Mouse (Mus musculus) MEL (cell line): Measurements from ENCODE around the gene Rab31.

Source experiments
- EP300 ChIP-seq, 2 experiments: IDR thresholded peaks; 2 replicates each; pipeline ENCODE4 v1.6.1; 2011; ENCODE audit warnings: improper control_type of control experiment in 2 of 2, low read length in 2 of 2, low read depth in 1 of 2, mild to moderate bottlenecking in 1 of 2
- MEF2A ChIP-seq: IDR thresholded peaks from 2 replicates; pipeline ENCODE4 v1.6.1; 2014; ENCODE audit warnings: low read depth, mild to moderate bottlenecking, inconsistent platforms, low read length, improper control_type of control experiment; ENCODE audit not compliant: poor library complexity, insufficient replicate concordance, severe bottlenecking; ENCODE audit errors: extremely low read depth

GRCm38 (mm10) chr17:65657958-65658357 is 114.6 kb downstream of the Rab31 start:
- TF ChIP-seq MEF2A (no peak), EP300 (IDR thresholded peaks at IDR 0.05; ENCODE audit: low read depth in 1 of 2, low read length in 2 of 2) (no peak)
